Mouse (Mus musculus) layer of hippocampus, adult 18-20 months (tissue): ENCODE measurements around the gene 4930563M21Rik. TPM values are rescaled to one million over a fixed set of nuclear protein-coding genes. Genes with fewer than 3 reads are reported as not detected.

ENCODE experiments used
- total RNA-seq, 2 experiments: library from RNA; stranded (reverse); gene quantifications; 2 replicates each; pipeline ENCODE4 v1.2.3; 2021

4930563M21Rik gene
- total RNA-seq, 2 experiments from 2014 or later: not detected

Other genes starting within 250 kb of the 4930563M21Rik start
- gene Scaper, start 72.4 kb downstream of the 4930563M21Rik start, total RNA-seq: 10 to 100 TPM; 29.7 to 32.2 TPM
- 10 to 100 TPM; 96.5 to 97.5 TPM for gene Rcn2, start 31.3 kb upstream of the 4930563M21Rik start, total RNA-seq
- gene Pstpip1, start 79.4 kb upstream of the 4930563M21Rik start, total RNA-seq: 1 to 10 TPM; 2.6 to 3.0 TPM
- gene Tspan3, start 154.9 kb upstream of the 4930563M21Rik start, total RNA-seq: 100 to 1,000 TPM; 341 to 346 TPM